Mouse (Mus musculus): ENCODE data around the gene Aatf. TPM values are rescaled to one million over a fixed set of nuclear protein-coding genes. Genes with fewer than 3 reads are reported as not detected.

Gene Aatf
- polyA plus RNA-seq, 1 experiment = 16.6 TPM

GRCm38 (mm10) chr11:84473093-84473667 lies 40.1 kb downstream of the Aatf start:
- Histone ChIP-seq H3K27me3 (ENCODE audit: control insufficient read depth, insufficient read depth, low read length) (no peaks in the 10 kb centered on the region), H3K27ac (ENCODE audit: control insufficient read depth, insufficient read depth, low read depth, low read length) (no peak overlapping the region), H3K4me3 (ENCODE audit: control insufficient read depth, low read depth, low read length) (no peak overlapping the region), H3K36me3 (ENCODE audit: control insufficient read depth, insufficient read depth, low read length) (no peaks in the 10 kb centered on the region), H3K4me1 (ENCODE audit: control insufficient read depth, insufficient read depth, low read length) (no peaks in the 10 kb centered on the region)
- TF ChIP-seq CTCF (IDR thresholded peaks at IDR 0.05; ENCODE audit: control insufficient read depth, insufficient read depth, insufficient replicate concordance, low read depth, low read length) (no peak), POLR2A (IDR thresholded peaks at IDR 0.05; ENCODE audit: control insufficient read depth, low read depth, low read length) (no peak)

GRCm38 (mm10) chr11:84464571-84464970 lies 48.8 kb downstream of the Aatf start:
- H3K4me3 ChIP-seq (ENCODE audit: control insufficient read depth, low read depth, low read length) = no peak overlapping the region
- H3K4me1 ChIP-seq (ENCODE audit: control insufficient read depth, insufficient read depth, low read length) = no peaks in the 10 kb centered on the region
- H3K27me3 ChIP-seq (ENCODE audit: control insufficient read depth, insufficient read depth, low read length) = no peaks in the 10 kb centered on the region
- H3K27ac ChIP-seq (ENCODE audit: control insufficient read depth, insufficient read depth, low read depth, low read length) = no peak overlapping the region
- H3K36me3 ChIP-seq (ENCODE audit: control insufficient read depth, insufficient read depth, low read length) = no peaks in the 10 kb centered on the region
- TF ChIP-seq CTCF (IDR thresholded peaks at IDR 0.05; ENCODE audit: control insufficient read depth, insufficient read depth, insufficient replicate concordance, low read depth, low read length) (no peak), POLR2A (IDR thresholded peaks at IDR 0.05; ENCODE audit: control insufficient read depth, low read depth, low read length) (no peak)

GRCm38 (mm10) chr11:84453901-84454300 lies 59.4 kb downstream of the Aatf start:
- TF ChIP-seq CTCF (IDR thresholded peaks at IDR 0.05; ENCODE audit: control insufficient read depth, insufficient read depth, insufficient replicate concordance, low read depth, low read length) (no peak), POLR2A (IDR thresholded peaks at IDR 0.05; ENCODE audit: control insufficient read depth, low read depth, low read length) (no peak)
- Histone ChIP-seq H3K4me1 (ENCODE audit: control insufficient read depth, insufficient read depth, low read length) (no peaks in the 10 kb centered on the region), H3K27ac (ENCODE audit: control insufficient read depth, insufficient read depth, low read depth, low read length) (no peak overlapping the region), H3K27me3 (ENCODE audit: control insufficient read depth, insufficient read depth, low read length) (no peaks in the 10 kb centered on the region), H3K36me3 (ENCODE audit: control insufficient read depth, insufficient read depth, low read length) (no peaks in the 10 kb centered on the region), H3K4me3 (ENCODE audit: control insufficient read depth, low read depth, low read length) (no peak overlapping the region)

GRCm38 (mm10) chr11:84442554-84443331 lies 70.6 kb downstream of the Aatf start:
- Histone ChIP-seq H3K27ac (ENCODE audit: control insufficient read depth, insufficient read depth, low read depth, low read length) (0 out of 2 replicates have a peak overlapping the region, but pooled peaks have one; percentile 15), H3K36me3 (ENCODE audit: control insufficient read depth, insufficient read depth, low read length) (no peaks in the 10 kb centered on the region; the same call in 1 of the 2 replicates), H3K27me3 (ENCODE audit: control insufficient read depth, insufficient read depth, low read length) (no peaks in the 10 kb centered on the region), H3K4me3 (ENCODE audit: control insufficient read depth, low read depth, low read length) (peak overlapping the region; percentile 50), H3K4me1 (ENCODE audit: control insufficient read depth, insufficient read depth, low read length) (no peaks in the 10 kb centered on the region)
- TF ChIP-seq CTCF (IDR thresholded peaks at IDR 0.05; ENCODE audit: control insufficient read depth, insufficient read depth, insufficient replicate concordance, low read depth, low read length) (no peak), POLR2A (IDR thresholded peaks at IDR 0.05; ENCODE audit: control insufficient read depth, low read depth, low read length) (peak; percentile 29; the same call in 1 of the 2 replicates)

GRCm38 (mm10) chr11:84440402-84440801 lies 72.9 kb downstream of the Aatf start:
- Histone ChIP-seq H3K4me1 (ENCODE audit: control insufficient read depth, insufficient read depth, low read length) (no peaks in the 10 kb centered on the region), H3K27me3 (ENCODE audit: control insufficient read depth, insufficient read depth, low read length) (no peaks in the 10 kb centered on the region), H3K27ac (ENCODE audit: control insufficient read depth, insufficient read depth, low read depth, low read length) (no peak overlapping the region), H3K36me3 (ENCODE audit: control insufficient read depth, insufficient read depth, low read length) (no peaks in the 10 kb centered on the region; the same call in 1 of the 2 replicates), H3K4me3 (ENCODE audit: control insufficient read depth, low read depth, low read length) (no peak overlapping the region)
- TF ChIP-seq POLR2A (IDR thresholded peaks at IDR 0.05; ENCODE audit: control insufficient read depth, low read depth, low read length) (no peak), CTCF (IDR thresholded peaks at IDR 0.05; ENCODE audit: control insufficient read depth, insufficient read depth, insufficient replicate concordance, low read depth, low read length) (no peak)

- Histone ChIP-seq H3K4me3 (ENCODE audit: control insufficient read depth, low read depth, low read length) (no peak overlapping the region), H3K27ac (ENCODE audit: control insufficient read depth, insufficient read depth, low read depth, low read length) (no peak overlapping the region), H3K27me3 (ENCODE audit: control insufficient read depth, insufficient read depth, low read length) (no peaks in the 10 kb centered on the region), H3K36me3 (ENCODE audit: control insufficient read depth, insufficient read depth, low read length) (no peaks in the 10 kb centered on the region; the same call in 1 of the 2 replicates), H3K4me1 (ENCODE audit: control insufficient read depth, insufficient read depth, low read length) (no peaks in the 10 kb centered on the region)
- TF ChIP-seq CTCF (IDR thresholded peaks at IDR 0.05; ENCODE audit: control insufficient read depth, insufficient read depth, insufficient replicate concordance, low read depth, low read length) (no peak), POLR2A (IDR thresholded peaks at IDR 0.05; ENCODE audit: control insufficient read depth, low read depth, low read length) (no peak)
These were observed 78.4 kb downstream of the Aatf start for GRCm38 (mm10) chr11:84434879-84435278.

- no peak overlapping the region for H3K27ac ChIP-seq (ENCODE audit: control insufficient read depth, insufficient read depth, low read depth, low read length)
- no peaks in the 10 kb centered on the region for H3K4me1 ChIP-seq (ENCODE audit: control insufficient read depth, insufficient read depth, low read length)
- H3K27me3 ChIP-seq (ENCODE audit: control insufficient read depth, insufficient read depth, low read length) = no peaks in the 10 kb centered on the region
- H3K4me3 ChIP-seq (ENCODE audit: control insufficient read depth, low read depth, low read length) = no peak overlapping the region
- no peaks in the 10 kb centered on the region; the same call in 1 of the 2 replicates for H3K36me3 ChIP-seq (ENCODE audit: control insufficient read depth, insufficient read depth, low read length)
- TF ChIP-seq POLR2A (IDR thresholded peaks at IDR 0.05; ENCODE audit: control insufficient read depth, low read depth, low read length) (no peak), CTCF (IDR thresholded peaks at IDR 0.05; ENCODE audit: control insufficient read depth, insufficient read depth, insufficient replicate concordance, low read depth, low read length) (no peak)
These were observed 83.0 kb downstream of the Aatf start for GRCm38 (mm10) chr11:84430336-84430735.
